Mouse (Mus musculus) bone marrow macrophage, adult 2 months (primary cell): Measurements from ENCODE around the gene Creb5.

ENCODE experiments used
- CTCF ChIP-seq: IDR thresholded peaks from 2 replicates; pipeline ENCODE4 v1.5.1; 2012; ENCODE audit warnings: low read depth, mild to moderate bottlenecking, low read length, moderate library complexity
- POLR2A ChIP-seq: IDR thresholded peaks from 2 replicates; pipeline ENCODE4 v1.6.1; 2012; ENCODE audit warnings: mild to moderate bottlenecking, low read depth, low read length, borderline replicate concordance

DNA sequence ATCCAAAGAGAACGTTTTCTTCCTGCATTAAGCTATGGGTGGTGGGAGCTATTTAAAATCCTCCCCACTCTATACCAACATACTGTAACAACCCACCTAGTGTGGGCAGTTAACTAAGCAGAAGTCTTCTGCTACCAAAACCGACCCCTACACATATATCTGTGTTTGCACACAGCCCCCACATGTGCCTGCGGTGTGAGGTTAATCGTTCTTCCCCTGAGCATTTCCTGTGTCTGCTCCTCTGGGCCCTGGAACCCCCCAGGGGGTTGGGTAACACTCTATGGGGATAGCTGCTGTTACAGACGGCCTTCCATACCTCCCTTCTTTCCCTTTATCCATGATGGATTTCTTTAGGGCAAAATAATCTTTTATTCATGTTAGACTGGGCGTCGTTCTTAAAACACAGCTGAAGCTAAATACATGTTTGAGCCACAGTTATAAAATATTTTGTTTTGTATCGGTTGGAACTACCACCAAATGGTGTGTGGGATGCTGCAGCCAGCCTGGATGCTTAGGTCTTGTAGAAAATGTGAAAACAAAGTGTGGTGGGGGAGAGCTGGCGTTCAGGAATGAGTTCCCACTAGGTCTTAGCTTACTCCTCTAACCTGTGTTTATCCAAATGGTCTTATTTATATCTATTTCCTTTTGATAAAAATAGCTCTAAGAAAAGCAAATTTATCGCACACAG lies 297.8 kb downstream of the Creb5 start:
- TF ChIP-seq CTCF (no peak), POLR2A (no peak)
